In genomic region chr11:102604010-102604584, GRCm38 (mm10) we compare ENCODE assay signal across 8 mouse cellular contexts. TPM values are rescaled to one million over a fixed set of nuclear protein-coding genes. Genes with fewer than 3 reads are reported as not detected.
DNase-seq lines count a peak whose midpoint lies in the region; ATAC-seq lines count a peak whose summit lies in the region.

Fzd2 (plus strand) TSS chr11:102604396.

- peak; percentile 98 for DNase-seq in R1 (ENCODE audit: low read depth, low spot score)
- peak; percentile 57 to 76 for DNase-seq in cerebellum, postnatal 25 days
- peak; percentile 90 for DNase-seq in gastrocnemius, adult 18-20 months (ENCODE audit: low spot score)
- peak; percentile 90 for DNase-seq in hindbrain, embryonic 14.5 days (ENCODE audit: low spot score)
- peak; percentile 40 to 64 for DNase-seq in layer of hippocampus, postnatal 36 days
- DNase-seq in lung, postnatal 14 days, result peak; percentile 80
- DNase-seq in retina, postnatal 7 days (ENCODE audit: low read depth, low spot score), result peak; percentile 82

- H3K9ac ChIP-seq in hindbrain, embryonic 14.5 days, result peak within 1 kb of the TSS; percentile 71

- H3K9me3 ChIP-seq in hindbrain, embryonic 14.5 days (ENCODE audit: control insufficient read depth, low read length), result no peaks in the 10 kb centered on the region

- no peaks in the 10 kb centered on the region for H3K36me3 ChIP-seq in hindbrain, embryonic 14.5 days (replicated peaks; ENCODE audit: control insufficient read depth, insufficient read depth)

- WGBS in hindbrain, embryonic 14.5 days, result under 1% methylated on average over 31 of the region's 31 CpGs

- peak within 1 kb of the TSS; percentile 89 for H3K4me2 ChIP-seq in hindbrain, embryonic 14.5 days (replicated peaks)

- peak within 1 kb of the TSS; percentile 75 for H3K4me3 ChIP-seq in hindbrain, embryonic 14.5 days (replicated peaks; ENCODE audit: low read length)

- ATAC-seq in hindbrain, embryonic 14.5 days (ENCODE audit: low FRiP score), result peak; percentile 95
- ATAC-seq in monocyte, adult 5-6 weeks (replicated peaks; ENCODE audit: insufficient number of reproducible peaks, low FRiP score, low TSS enrichment, poor library complexity, severe bottlenecking), result no peak; the same call in 1 of the 2 replicates

- peaks cover 19% of the 10 kb centered on the region; the same call in 1 of the 2 replicates for H3K4me1 ChIP-seq in hindbrain, embryonic 14.5 days (replicated peaks; ENCODE audit: control insufficient read depth, insufficient read depth, low read length)

- H3K27ac ChIP-seq in hindbrain, embryonic 14.5 days, result peak within 1 kb of the TSS; percentile 86

- H3K27me3 ChIP-seq in hindbrain, embryonic 14.5 days (ENCODE audit: control insufficient read depth, insufficient read depth, low read length), result peaks cover 10% of the 10 kb centered on the region; the same call in 1 of the 2 replicates

RNA-seq across cellular contexts. Expression of gene Fzd2, which starts in this region (rescaled TPM):
- 1 to 10 TPM in 1 of 2 experiments, under 1 TPM in 1; 0.89 to 1.8 TPM for total RNA-seq in gastrocnemius, adult 18-20 months (2021)
- polyA plus RNA-seq in hindbrain, embryonic 14.5 days (2014; fragmentation: Nextera tagmentation; extraction: Ambion mirVana), result 8.2 and 9.2 TPM in 2 replicates
- 1 to 10 TPM; 6.3 to 8.9 TPM for total RNA-seq in layer of hippocampus, postnatal 36 days (2021)
- total RNA-seq in monocyte, adult 5-6 weeks (2017), result not detected in 3 replicates
